Mouse (Mus musculus): Measurements from ENCODE around the gene Ablim2.
A peak's percentile ranks its signal among the peaks of the same experiment; 100 is the strongest.

The Ablim2 gene

DNA sequence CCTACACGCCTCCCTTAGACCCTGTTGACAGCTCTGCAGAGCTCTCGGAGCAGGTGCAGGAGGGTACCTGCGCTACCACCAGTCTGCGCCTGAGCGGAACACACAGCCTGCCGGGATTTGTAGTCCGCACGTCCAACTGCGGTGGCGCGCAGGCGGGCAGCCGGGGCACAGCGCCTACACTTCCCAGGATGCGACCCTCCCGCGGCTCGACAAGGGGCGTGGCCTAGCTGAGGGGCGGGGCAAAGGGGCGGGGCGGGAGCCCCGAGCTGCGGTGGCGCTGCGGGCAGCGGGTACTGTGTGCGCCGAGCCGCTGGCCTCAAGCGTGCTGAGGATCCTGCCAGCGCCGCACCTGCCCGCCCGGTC is at the start of gene Ablim2:
Gene Ablim2 (plus strand): TSS at position 242 of the 363 bp plus-strand sequence.
- DNase-seq (ENCODE audit: low spot score) = peak; percentile 94

DNA sequence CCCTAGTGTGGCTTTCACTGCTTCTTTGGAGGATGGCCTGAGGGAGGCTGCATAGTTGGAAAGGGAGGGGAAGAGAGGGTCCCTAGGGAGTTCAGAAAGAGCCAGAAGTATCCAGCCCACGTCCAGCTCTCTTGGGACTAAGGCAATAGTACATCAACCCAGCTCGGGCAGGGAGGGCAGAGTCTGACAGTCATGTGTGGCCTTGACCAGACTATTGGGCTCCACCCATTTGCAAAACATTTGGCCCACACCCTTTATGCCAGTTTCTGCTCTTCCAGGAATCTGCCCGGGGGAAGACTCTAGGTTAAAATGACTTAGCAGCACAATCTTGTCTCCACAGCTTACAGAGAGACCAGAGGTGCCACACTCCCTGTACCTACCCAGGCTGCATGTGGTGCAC is 47.2 kb upstream of the Ablim2 start:
- DNase-seq (ENCODE audit: low spot score) = no peak

DNA sequence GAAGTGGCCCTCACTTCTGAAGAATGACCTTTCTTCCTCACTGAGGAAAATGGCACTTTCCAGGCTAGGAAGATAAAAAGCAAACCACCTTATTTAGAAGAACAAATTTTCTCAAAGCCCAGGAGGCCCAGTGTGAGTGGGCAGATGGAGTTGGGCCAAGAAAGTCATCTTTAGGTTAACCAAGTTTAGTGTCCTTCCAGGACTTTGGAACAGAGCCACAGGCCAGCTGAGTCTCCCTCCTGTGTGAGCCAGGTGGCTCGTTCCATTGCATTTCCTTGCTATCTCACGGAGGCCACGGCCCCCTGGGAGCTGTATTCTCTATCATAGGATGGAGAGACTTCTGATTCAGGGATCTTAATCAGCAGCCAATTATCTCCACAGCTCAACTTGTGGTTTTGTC is 46.7 kb upstream of the Ablim2 start:
- no peak for DNase-seq (ENCODE audit: low spot score)

DNA sequence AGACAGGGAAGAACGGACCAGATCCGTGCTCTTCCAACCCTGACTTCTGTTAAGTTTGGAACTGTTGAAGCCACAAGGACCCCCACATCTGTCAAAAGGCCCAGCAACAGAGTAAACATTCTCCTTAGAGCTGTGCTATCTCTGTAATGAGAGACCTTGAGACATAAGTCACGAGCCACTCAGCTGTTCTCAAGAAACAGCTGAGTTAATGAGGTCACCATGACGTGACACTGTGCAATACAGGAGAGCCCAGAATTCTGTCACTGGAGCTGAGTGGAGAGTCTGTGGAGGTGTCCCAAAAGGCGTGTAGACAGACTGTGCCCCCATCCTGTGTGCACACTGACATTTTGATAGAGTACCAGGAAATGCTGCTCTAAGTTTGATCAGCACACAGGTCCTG is 45.2 kb upstream of the Ablim2 start:
- DNase-seq (ENCODE audit: low spot score) = no peak

DNA sequence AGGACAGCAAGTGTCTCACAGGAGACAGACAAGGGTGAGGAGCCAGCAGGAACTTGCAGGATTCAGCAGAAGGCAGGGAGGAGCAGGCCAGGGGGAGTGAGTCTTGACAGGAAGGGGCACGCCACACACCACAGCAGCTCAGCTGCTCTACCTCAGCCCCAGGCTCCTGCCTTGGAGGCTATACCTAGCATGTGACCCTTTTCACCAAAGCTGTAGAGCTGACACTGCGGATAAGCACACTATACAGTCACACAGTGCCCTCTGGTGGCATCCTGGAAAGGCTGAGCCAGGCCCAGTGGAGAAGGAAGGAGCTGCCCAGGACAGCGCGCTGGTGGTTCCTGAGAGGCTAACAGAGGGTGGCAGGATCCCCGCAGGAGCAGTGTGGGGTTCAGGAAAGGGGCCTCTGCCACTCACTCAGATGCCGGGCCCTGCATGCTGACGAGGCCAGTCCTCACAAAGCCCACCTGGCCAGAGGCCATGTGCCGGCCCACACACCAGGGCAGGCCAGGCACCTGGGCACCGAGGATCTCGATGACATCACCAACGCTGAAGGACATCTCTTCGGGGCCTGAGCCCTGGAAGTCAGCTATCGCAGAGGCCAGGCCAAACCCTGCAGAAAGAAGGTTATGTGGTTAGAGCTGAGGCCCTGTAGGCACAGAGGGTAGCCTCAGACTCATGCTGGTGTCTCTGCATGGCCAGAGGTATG is 43.9 kb upstream of the Ablim2 start:
- peak; percentile 74 for DNase-seq (ENCODE audit: low spot score)

DNA sequence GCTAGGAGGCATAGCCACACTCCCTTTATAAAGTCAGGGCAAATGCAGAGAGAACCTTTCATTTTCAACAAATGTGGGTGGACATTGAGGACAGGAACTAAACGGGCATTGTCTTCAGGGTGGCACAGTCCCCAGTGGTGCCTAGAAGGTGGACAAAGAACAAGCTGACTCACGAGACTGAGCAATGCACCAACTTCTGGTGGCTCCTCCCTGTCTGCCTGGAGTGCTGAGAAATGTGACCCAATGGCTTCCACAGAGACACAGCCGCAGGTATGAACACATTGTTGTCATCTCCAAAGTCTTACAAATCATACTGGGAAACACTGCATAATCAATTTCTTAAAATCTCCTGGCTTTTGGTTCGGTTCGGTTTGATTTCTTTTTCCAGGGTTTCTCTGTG is 40.2 kb upstream of the Ablim2 start:
- DNase-seq (ENCODE audit: low spot score) = no peak

DNA sequence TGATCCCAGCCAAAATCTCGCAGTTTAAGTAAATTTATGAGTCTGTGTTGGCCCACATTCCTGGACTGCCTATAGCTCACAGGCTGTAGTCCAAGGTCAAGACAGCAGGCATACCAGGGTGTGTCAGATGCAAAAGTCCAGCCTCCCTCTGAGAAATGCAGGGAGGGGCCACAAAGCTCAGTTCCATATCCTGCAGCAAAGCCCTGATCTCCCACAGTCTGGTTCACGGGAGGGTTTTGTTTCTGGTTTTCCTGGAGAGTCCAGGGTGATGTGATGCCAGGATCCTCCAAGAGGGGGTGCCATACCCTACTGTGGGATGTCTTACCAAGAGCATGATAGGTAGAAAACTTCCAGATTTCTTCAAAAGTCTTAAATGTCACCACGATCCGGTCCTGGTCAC is 39.7 kb upstream of the Ablim2 start:
- DNase-seq (ENCODE audit: low spot score) = peak; percentile 61

DNA sequence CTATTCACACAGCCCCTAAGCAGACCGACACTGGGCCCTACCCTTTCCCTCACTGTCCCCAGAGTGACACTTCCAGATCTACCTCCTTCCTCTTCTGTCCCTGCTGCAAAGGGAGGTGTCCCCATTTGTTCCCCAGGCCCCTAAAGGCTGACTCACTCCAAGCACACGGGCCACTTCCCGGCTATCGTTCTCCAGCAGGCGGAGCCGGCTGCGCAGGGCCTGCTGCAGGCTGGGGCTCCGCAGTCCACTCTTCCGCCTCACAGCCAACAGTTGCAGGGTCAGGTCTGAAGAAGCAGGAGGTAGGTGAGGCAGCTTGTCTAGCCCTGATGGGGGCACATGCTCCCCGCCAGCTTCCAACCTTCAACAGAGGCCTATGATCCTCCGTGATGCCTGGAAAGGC is 38.9 kb upstream of the Ablim2 start:
- DNase-seq (ENCODE audit: low spot score) = no peak

DNA sequence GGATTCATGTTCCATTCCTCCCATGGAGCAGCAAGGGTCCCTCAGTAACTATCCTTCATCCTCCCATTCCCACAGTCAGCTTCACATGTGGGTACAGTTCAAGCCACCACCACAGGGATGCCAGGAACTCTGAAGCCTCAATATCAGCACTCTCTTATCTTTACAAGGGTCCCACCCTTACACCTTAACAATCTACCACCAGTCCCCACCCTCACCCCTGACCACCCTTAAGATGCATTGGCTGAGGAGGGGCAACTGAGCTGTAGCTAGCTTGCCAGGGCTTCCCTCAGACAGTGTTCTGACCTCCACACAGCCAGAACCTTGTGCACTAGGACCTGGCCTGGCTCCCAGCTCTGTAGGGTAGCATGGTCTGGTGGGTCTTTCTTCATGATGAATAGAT is 38.3 kb upstream of the Ablim2 start:
- no peak for DNase-seq (ENCODE audit: low spot score)

DNA sequence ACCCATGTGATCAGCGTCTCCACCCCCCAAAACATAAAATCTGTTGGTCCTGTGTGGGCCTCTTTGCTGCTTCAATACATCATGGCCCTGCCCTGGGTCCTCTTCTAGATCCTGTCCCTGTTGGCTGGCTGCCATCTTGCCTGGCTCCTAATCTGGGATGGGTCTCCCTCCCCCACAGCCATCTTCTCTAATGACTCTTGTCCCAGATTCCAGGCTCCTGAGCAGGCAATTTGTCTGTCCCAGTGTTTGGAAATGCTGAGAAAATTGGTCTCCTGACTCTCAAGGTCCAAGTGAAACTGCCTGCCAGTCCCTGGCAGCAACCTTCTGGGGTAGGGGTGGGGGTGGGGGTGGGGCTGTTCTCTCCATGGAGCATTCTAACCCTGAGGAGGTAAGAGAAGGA is 37.8 kb upstream of the Ablim2 start:
- DNase-seq (ENCODE audit: low spot score) = no peak

DNA sequence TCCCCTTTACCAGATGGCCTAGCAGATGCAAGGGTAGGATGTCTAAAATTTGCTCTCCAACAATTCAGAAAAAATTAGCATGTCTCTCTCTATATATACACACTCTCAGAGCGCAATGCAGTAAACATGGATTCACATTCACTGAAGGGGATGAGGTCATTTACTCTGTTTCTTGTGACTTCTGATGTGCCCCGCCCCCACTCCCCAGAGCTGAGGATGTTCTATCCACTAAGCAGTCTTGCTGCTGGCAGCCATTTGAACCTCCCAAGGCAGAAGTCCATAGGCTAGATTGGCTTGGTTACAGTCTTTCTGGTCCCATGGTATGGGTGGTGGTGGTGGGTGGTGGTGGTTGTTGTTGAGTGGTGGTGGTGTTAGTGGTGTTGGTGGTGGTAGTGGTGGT is 35.7 kb upstream of the Ablim2 start:
- no peak for DNase-seq (ENCODE audit: low spot score)

DNA sequence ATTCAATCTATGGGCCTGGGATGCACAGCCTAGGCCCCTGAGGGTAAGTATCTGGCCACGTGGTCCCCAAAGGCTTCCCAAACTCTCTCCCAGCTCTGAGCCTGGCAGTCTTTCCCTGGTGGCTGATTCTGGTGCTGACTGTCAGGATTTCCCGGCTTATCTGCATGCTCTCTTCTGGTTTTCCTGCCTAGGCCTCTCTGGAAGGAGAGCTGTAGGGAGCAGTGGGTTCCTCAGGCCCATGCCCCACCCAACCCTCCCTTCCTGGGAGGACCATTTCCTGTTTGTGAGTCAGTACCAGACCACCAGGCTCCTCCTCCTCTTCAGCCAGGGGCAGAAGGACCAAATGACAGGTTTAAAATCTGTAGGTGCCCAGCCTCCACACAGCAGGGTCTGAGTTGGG is 35.0 kb upstream of the Ablim2 start:
- DNase-seq (ENCODE audit: low spot score) = no peak

DNA sequence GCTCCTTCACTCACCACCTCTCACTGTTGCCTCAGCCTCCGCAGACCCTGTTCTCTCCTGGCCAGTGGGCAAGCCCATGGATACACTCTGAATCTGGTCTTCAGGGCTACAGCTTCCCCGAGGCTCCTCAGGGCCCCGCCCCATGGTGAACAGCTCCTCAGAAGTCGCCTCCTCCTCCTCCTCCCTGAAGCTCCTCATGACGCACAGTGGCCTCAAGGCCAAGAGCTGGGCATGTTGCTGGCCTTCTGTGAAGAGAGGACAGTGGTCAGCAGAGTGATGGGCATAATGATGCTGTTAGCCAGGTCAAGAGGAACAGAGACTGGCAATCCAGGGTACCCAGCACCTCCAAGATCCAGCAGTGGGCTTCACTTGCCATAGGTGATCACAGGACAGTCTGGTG is 33.8 kb upstream of the Ablim2 start:
- no peak for DNase-seq (ENCODE audit: low spot score)

DNA sequence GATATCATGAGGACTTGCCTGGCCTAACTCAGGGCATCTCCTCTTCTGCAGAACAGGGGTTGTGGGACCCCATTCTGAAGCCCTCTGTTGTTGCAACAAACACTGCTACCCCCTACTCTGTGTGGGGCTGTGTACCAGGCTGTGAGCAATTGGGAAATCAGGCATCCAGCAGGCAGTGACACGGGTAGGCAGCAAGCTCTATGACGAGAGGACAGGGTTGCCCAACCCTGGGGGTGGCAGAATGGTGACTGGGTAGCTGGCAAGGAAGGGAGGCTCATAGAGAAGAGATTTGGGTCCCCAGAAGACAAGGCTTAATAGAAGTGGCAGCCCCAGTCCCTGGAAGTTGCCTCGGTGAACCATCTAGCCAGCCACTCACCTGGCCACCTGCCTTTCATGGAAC is 31.8 kb upstream of the Ablim2 start:
- DNase-seq (ENCODE audit: low spot score) = no peak

DNA sequence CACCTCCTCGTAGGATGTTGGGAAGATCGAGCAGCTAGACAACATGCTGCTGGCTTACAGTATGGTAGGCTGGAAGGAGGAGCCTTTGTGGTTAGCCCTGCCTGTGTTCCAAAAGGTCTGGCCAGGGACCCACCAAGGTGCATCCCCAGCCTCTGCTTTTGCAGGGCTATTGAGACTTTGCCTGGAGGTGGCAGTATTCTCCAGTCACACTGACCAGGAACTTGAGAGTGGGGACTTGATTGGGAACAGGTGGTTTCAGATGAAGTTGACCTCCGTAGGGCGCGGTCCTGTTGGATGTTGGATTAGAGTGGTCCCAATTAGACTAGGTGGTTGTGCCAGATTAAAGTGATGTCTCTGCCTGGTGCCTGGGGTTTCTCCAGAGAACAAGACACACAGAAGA is 30.2 kb upstream of the Ablim2 start:
- DNase-seq (ENCODE audit: low spot score) = no peak

DNA sequence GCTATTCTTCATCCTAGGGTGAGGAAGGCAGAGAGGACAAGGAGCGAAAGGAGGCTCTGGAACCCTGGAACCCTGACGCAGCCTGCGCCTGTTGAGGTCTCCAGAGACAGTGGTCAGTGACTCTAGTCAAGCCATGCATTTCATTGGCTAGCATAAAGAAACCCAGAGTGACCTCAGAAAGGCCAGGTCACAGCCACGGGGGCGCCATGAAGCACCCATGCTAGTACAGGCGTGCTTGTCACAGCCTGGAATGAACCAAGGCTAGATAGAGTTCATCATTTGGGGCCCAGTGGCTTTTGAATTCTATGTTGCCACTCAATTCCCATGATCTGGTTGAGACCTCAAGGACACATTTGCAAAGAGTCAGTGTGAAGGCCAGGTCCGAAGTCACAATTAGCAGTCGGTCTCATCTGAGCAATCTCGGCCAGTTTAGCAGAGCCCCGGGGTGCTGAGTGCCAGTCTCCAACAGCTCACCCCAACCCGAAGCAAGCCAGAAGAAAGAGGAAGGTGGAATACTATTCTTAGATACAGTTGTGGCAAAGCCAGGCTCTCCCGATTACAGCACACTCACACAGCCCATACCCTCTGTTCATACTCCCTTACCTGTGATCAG is 29.2 kb upstream of the Ablim2 start:
- peak; percentile 25 for DNase-seq (ENCODE audit: low spot score)

DNA sequence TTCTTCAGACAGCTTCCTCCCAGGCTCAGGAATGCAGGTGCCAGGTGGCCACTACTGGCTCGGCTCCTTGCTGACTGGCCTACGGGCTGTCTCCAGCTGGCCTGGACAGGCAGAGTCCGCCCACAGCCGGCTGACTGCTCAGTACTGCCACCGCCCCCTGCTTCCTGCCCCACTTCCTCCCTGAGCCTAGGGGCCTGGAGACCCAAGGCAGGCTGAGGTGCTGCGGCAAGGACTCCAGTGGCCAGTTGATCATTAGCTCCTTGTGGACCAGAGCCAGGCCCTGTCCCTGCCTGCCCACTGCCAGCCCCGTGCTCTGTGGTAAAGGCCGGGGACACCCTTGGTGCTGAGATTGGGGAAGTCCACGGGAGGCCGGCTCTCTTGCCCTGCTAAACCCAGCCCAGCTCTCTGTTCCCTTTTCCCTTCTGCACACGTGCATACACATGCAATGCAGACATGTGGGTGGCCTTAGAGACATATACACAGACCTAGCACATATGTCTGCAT is 28.7 kb upstream of the Ablim2 start:
- DNase-seq (ENCODE audit: low spot score) = peak; percentile 76

DNA sequence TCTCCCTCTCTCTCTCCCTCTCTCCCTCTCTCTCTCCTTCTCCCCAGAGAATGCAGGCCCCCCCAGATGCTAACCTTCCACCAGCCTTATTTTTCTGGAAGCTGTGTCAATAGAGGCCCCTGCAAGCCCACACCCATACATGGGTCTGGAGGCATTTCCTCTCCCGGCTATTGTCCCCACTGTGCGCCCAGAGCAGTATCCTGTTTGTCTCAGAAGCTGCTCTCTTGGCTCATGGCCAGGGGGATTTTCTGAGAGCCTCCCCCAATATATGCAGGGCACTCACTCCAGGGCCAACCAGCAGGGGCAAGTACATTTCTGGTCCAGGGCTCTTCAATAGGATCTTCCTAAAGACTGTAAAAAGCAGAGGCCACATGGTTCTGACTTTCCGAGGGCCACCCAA is 27.8 kb upstream of the Ablim2 start:
- peak; percentile 29 for DNase-seq (ENCODE audit: low spot score)

DNA sequence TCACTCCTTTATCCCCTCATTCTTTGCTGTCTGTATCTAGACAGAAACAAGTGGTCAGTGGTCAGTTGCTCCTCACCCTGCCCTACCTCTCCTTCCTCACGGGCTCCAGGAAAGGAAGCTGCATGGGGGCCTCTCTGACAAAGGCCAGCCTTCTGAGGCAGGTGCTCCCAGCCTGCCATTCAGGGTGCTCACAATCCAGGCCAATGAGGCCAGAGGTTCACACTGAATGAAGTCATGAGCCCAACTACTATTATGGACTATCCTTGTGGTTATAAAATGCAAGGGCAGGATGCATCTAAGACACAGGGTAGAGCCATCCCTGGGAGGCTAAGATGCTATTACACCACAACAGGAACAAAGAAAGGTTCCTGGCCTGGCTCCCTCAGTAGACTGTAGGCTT is 27.1 kb upstream of the Ablim2 start:
- DNase-seq (ENCODE audit: low spot score) = no peak

DNA sequence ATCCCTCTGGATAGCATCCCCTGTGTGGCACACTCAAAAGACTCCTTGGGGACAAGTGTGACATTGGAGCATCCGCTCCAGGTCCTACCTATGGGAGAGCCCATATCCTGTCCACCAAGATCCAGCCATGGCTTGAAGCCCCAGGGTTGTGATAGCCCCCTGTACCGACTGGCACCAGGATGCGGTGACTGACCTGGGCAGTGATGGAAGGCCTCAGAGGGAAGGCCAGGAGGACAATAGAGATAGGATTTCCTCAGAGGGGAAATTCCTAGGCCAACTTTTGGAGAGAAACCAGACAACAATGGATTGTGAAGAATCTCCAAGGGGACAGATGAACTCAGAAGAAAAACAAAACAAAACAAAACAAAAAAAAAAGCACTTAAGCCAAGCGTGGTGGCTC is 26.7 kb upstream of the Ablim2 start:
- DNase-seq (ENCODE audit: low spot score) = no peak

DNA sequence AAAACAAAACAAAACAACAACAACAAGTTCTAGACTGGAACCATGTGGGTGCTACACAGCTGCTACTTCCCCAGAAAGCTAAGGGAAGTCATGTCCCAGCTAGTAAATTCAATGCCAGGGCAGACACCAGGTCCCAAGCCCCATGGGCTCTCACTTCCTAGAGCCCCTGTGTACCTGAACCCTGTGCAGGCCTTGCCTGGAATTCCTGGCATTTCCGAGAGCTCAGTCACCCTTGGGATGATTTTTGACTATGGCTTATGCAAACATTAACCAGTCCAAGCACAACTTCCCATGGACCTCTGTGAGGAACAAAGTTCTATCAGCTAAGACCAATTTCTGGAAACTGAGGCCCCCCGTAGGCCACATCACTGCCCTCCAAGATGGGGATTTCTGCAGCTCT is 24.2 kb upstream of the Ablim2 start:
- DNase-seq (ENCODE audit: low spot score) = no peak

DNA sequence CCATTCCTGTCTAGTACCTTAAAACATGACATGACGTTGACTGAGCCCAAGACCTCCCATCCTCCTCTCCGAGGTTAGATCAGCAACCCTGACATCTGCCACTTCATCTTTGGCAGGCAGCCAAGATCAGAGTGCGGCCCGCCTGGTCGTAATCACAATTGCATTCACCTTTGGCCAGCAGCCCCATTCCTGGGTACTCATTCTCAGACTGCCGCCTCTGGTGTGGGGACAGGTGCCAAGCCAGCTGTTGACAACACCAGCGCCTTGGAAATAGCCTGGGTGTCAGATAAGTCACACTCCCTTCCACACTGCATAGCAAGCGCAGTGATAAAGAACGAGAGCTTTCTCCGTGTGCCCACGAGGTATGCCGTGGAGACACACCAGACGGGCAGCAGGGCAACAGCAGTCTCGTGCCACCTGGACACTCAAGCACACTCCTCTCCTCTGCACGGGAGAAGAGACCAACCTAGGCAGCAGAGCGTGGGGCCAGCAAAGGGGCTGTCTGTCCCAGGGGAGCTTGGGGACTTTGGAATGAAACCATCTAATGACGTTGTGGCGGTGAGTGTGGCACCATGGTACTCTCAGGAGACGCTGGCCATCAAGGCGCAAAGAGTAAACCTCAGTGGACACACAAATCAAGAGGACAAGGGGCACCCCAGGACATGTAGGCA is 20.3 kb upstream of the Ablim2 start:
- DNase-seq (ENCODE audit: low spot score) = no peak

DNA sequence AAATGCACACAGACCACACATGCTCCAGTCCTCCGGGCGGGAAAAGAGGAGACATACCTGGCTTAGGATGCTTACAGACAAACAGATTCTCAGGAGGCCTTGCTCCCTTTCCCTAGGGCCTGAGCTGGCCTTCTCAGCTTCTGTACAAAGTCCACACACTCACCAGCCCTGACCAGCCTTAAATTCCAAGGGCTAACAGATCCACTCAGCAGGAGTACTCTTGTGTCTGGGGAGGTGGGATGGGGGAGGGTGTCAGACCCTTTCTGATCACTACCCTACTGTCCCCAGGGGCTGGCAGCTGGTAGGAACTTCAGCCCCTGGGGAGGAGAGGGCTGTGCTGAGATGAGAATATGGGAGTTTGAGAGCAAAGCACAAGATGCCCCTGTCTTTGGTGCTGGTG is 18.7 kb upstream of the Ablim2 start:
- DNase-seq (ENCODE audit: low spot score) = no peak
